Mouse (Mus musculus): ENCODE measurements at regions not wholly inside any gene's neighbourhood (a gene's known extent, or its start where the extent isn't known, plus 50 kb on each side); places are given as distances from the start of the nearest gene placed in this dataset.
A peak's percentile ranks its signal among the peaks of the same experiment; 100 is the strongest.

- Histone ChIP-seq H3K4me2 (ENCODE audit: low read depth, low read length) (no peak overlapping the region), H3K27me3 (ENCODE audit: insufficient read depth, low read length) (no peaks in the 10 kb centered on the region), H3K9me3 (ENCODE audit: low read length) (no peaks in the 10 kb centered on the region), H3K4me3 (ENCODE audit: low read length) (no peak overlapping the region), H3K4me1 (ENCODE audit: insufficient read depth, low read length) (no peaks in the 10 kb centered on the region), H3K9ac (replicated peaks; ENCODE audit: low read length) (no peak overlapping the region), H3K36me3 (ENCODE audit: insufficient read depth, low read length) (no peaks in the 10 kb centered on the region), H3K27ac (no peak overlapping the region)
- 81% methylated on average over 5 of the region's 5 CpGs for WGBS
- ATAC-seq: no peak
- no peak for TF ChIP-seq CTCF (IDR thresholded peaks at IDR 0.05; ENCODE audit: low read depth)
- no peak for DNase-seq (ENCODE audit: low spot score)
Observed at GRCm38 (mm10) chr6:76825953-76826352, 328.4 kb upstream of the Gm9008 start.

GRCm38 (mm10) chr6:76802969-76803368 lies 305.4 kb upstream of the Gm9008 start:
- no peak for TF ChIP-seq CTCF (IDR thresholded peaks at IDR 0.05; ENCODE audit: low read depth)
- 37% methylated on average over 1 of the region's 1 CpGs for WGBS
- Histone ChIP-seq H3K4me1 (ENCODE audit: insufficient read depth, low read length) (no peaks in the 10 kb centered on the region), H3K4me3 (ENCODE audit: low read length) (no peak overlapping the region), H3K36me3 (ENCODE audit: insufficient read depth, low read length) (no peaks in the 10 kb centered on the region), H3K27ac (no peak overlapping the region), H3K9ac (replicated peaks; ENCODE audit: low read length) (no peak overlapping the region), H3K9me3 (ENCODE audit: low read length) (no peaks in the 10 kb centered on the region), H3K27me3 (ENCODE audit: insufficient read depth, low read length) (no peaks in the 10 kb centered on the region), H3K4me2 (ENCODE audit: low read depth, low read length) (no peak overlapping the region)
- ATAC-seq (no peak), DNase-seq (ENCODE audit: low spot score) (no peak)

GRCm38 (mm10) chr6:76780168-76780567 lies 282.6 kb upstream of the Gm9008 start:
- Histone ChIP-seq H3K36me3 (ENCODE audit: insufficient read depth, low read length) (no peaks in the 10 kb centered on the region), H3K27ac (no peak overlapping the region), H3K4me3 (ENCODE audit: low read length) (no peak overlapping the region), H3K4me2 (ENCODE audit: low read depth, low read length) (no peak overlapping the region), H3K9ac (replicated peaks; ENCODE audit: low read length) (no peak overlapping the region), H3K4me1 (ENCODE audit: insufficient read depth, low read length) (no peaks in the 10 kb centered on the region), H3K9me3 (ENCODE audit: low read length) (no peaks in the 10 kb centered on the region), H3K27me3 (ENCODE audit: insufficient read depth, low read length) (no peaks in the 10 kb centered on the region)
- ATAC-seq: no peak
- TF ChIP-seq CTCF (IDR thresholded peaks at IDR 0.05; ENCODE audit: low read depth): no peak
- 87% methylated on average over 3 of the region's 3 CpGs for WGBS
- no peak for DNase-seq (ENCODE audit: low spot score)

GRCm38 (mm10) chr6:76778201-76778600 lies 280.6 kb upstream of the Gm9008 start:
- Histone ChIP-seq H3K4me2 (ENCODE audit: low read depth, low read length) (no peak overlapping the region), H3K9me3 (ENCODE audit: low read length) (no peaks in the 10 kb centered on the region), H3K9ac (replicated peaks; ENCODE audit: low read length) (no peak overlapping the region), H3K27ac (no peak overlapping the region), H3K27me3 (ENCODE audit: insufficient read depth, low read length) (no peaks in the 10 kb centered on the region), H3K4me3 (ENCODE audit: low read length) (no peak overlapping the region), H3K36me3 (ENCODE audit: insufficient read depth, low read length) (no peaks in the 10 kb centered on the region), H3K4me1 (ENCODE audit: insufficient read depth, low read length) (no peaks in the 10 kb centered on the region)
- no peak for ATAC-seq
- DNase-seq (ENCODE audit: low spot score): no peak
- no peak for TF ChIP-seq CTCF (IDR thresholded peaks at IDR 0.05; ENCODE audit: low read depth)
- WGBS: 45% methylated on average over 1 of the region's 1 CpGs

- DNase-seq (ENCODE audit: low spot score) (no peak), ATAC-seq (no peak)
- Histone ChIP-seq H3K4me1 (ENCODE audit: insufficient read depth, low read length) (no peaks in the 10 kb centered on the region), H3K4me2 (ENCODE audit: low read depth, low read length) (no peak overlapping the region), H3K27ac (no peak overlapping the region), H3K27me3 (ENCODE audit: insufficient read depth, low read length) (no peaks in the 10 kb centered on the region), H3K36me3 (ENCODE audit: insufficient read depth, low read length) (no peaks in the 10 kb centered on the region), H3K9ac (replicated peaks; ENCODE audit: low read length) (no peak overlapping the region), H3K9me3 (ENCODE audit: low read length) (no peaks in the 10 kb centered on the region), H3K4me3 (ENCODE audit: low read length) (no peak overlapping the region)
- TF ChIP-seq CTCF (IDR thresholded peaks at IDR 0.05; ENCODE audit: low read depth): no peak
- WGBS: 87% methylated on average over 1 of the region's 1 CpGs
Observed at GRCm38 (mm10) chr6:76777080-76777479, 279.5 kb upstream of the Gm9008 start.

GRCm38 (mm10) chr6:76763852-76764251 lies 266.3 kb upstream of the Gm9008 start:
- DNase-seq (ENCODE audit: low spot score): no peak
- ATAC-seq: no peak
- Histone ChIP-seq H3K4me1 (ENCODE audit: insufficient read depth, low read length) (no peaks in the 10 kb centered on the region), H3K4me2 (ENCODE audit: low read depth, low read length) (no peak overlapping the region), H3K27me3 (ENCODE audit: insufficient read depth, low read length) (no peaks in the 10 kb centered on the region), H3K9ac (replicated peaks; ENCODE audit: low read length) (no peak overlapping the region), H3K9me3 (ENCODE audit: low read length) (no peaks in the 10 kb centered on the region), H3K36me3 (ENCODE audit: insufficient read depth, low read length) (no peaks in the 10 kb centered on the region), H3K4me3 (ENCODE audit: low read length) (no peak overlapping the region), H3K27ac (no peak overlapping the region)
- WGBS: 90% methylated on average over 7 of the region's 7 CpGs
- no peak for TF ChIP-seq CTCF (IDR thresholded peaks at IDR 0.05; ENCODE audit: low read depth)

- no peak for TF ChIP-seq CTCF (IDR thresholded peaks at IDR 0.05; ENCODE audit: low read depth)
- no peak for ATAC-seq
- Histone ChIP-seq H3K4me1 (ENCODE audit: insufficient read depth, low read length) (no peaks in the 10 kb centered on the region), H3K9ac (replicated peaks; ENCODE audit: low read length) (no peak overlapping the region), H3K27me3 (ENCODE audit: insufficient read depth, low read length) (no peaks in the 10 kb centered on the region), H3K9me3 (ENCODE audit: low read length) (no peaks in the 10 kb centered on the region), H3K4me3 (ENCODE audit: low read length) (no peak overlapping the region), H3K27ac (no peak overlapping the region), H3K4me2 (ENCODE audit: low read depth, low read length) (no peak overlapping the region), H3K36me3 (ENCODE audit: insufficient read depth, low read length) (no peaks in the 10 kb centered on the region)
- DNase-seq (ENCODE audit: low spot score): peak; percentile 8
- WGBS: 30% methylated on average over 3 of the region's 3 CpGs
Observed at GRCm38 (mm10) chr6:76754867-76755266, 257.3 kb upstream of the Gm9008 start.

Data from hindbrain, postnatal 0 days (tissue).